Mouse (Mus musculus): ENCODE measurements around the gene Soat2. TPM values are rescaled to one million over a fixed set of nuclear protein-coding genes. Genes with fewer than 3 reads are reported as not detected.
A peak's percentile ranks its signal among the peaks of the same experiment; 100 is the strongest.

Soat2 gene
- polyA plus RNA-seq, 1 experiment from 2014 or later: 0.17 TPM

- Histone ChIP-seq H3K27ac (no peak overlapping the region), H3K4me1 (no peaks in the 10 kb centered on the region), H3K9me3 (no peaks in the 10 kb centered on the region), H3K4me3 (no peak overlapping the region), H3K36me3 (peaks cover 87% of the 10 kb centered on the region), H3K4me2 (replicated peaks) (no peak overlapping the region), H3K27me3 (no peaks in the 10 kb centered on the region), H3K9ac (no peak overlapping the region)
- no peak for ATAC-seq (ENCODE audit: insufficient number of reproducible peaks, insufficient read depth, low FRiP score, low TSS enrichment)
- 78% methylated on average over 11 of the region's 11 CpGs for WGBS
Observed at GRCm38 (mm10) chr15:102116753-102117415, 33.4 kb upstream of the Soat2 start.

GRCm38 (mm10) chr15:102117461-102118443 lies 32.6 kb upstream of the Soat2 start:
- Histone ChIP-seq H3K9me3 (no peaks in the 10 kb centered on the region), H3K27me3 (no peaks in the 10 kb centered on the region), H3K27ac (0 out of 2 replicates have a peak overlapping the region, but pooled peaks have one; percentile 17), H3K9ac (no peak overlapping the region), H3K4me1 (no peaks in the 10 kb centered on the region), H3K4me2 (replicated peaks) (no peak overlapping the region), H3K36me3 (peaks cover 80% of the 10 kb centered on the region), H3K4me3 (no peak overlapping the region)
- WGBS: 56% methylated on average over 19 of the region's 19 CpGs
- ATAC-seq (ENCODE audit: insufficient number of reproducible peaks, insufficient read depth, low FRiP score, low TSS enrichment): no peak

- no peaks in the 10 kb centered on the region for H3K4me1 ChIP-seq
- no peaks in the 10 kb centered on the region for H3K9me3 ChIP-seq
- no peak overlapping the region for H3K9ac ChIP-seq
- no peak overlapping the region for H3K4me3 ChIP-seq
- H3K4me2 ChIP-seq (replicated peaks): no peak overlapping the region
- H3K27ac ChIP-seq: no peak overlapping the region
- no peak for ATAC-seq (ENCODE audit: insufficient number of reproducible peaks, insufficient read depth, low FRiP score, low TSS enrichment)
- H3K36me3 ChIP-seq: peaks cover 74% of the 10 kb centered on the region
- no peaks in the 10 kb centered on the region for H3K27me3 ChIP-seq
- 88% methylated on average over 4 of the region's 4 CpGs for WGBS
Observed at GRCm38 (mm10) chr15:102118591-102118990, 31.7 kb upstream of the Soat2 start.

- 76% methylated on average over 8 of the region's 8 CpGs for WGBS
- Histone ChIP-seq H3K4me2 (replicated peaks) (no peak overlapping the region), H3K4me3 (no peak overlapping the region), H3K27me3 (no peaks in the 10 kb centered on the region), H3K9ac (no peak overlapping the region; the same call in 1 of the 2 replicates), H3K9me3 (no peaks in the 10 kb centered on the region), H3K27ac (no peak overlapping the region), H3K4me1 (no peaks in the 10 kb centered on the region), H3K36me3 (peaks cover 72% of the 10 kb centered on the region)
- ATAC-seq (ENCODE audit: insufficient number of reproducible peaks, insufficient read depth, low FRiP score, low TSS enrichment): no peak
Observed at GRCm38 (mm10) chr15:102119121-102119830, 31.1 kb upstream of the Soat2 start.

- no peak for ATAC-seq (ENCODE audit: insufficient number of reproducible peaks, insufficient read depth, low FRiP score, low TSS enrichment)
- H3K4me2 ChIP-seq (replicated peaks): no peak overlapping the region
- H3K9ac ChIP-seq: no peak overlapping the region
- H3K4me3 ChIP-seq: no peak overlapping the region
- H3K27me3 ChIP-seq: no peaks in the 10 kb centered on the region
- H3K4me1 ChIP-seq: no peaks in the 10 kb centered on the region
- H3K9me3 ChIP-seq: no peaks in the 10 kb centered on the region
- no peak overlapping the region for H3K27ac ChIP-seq
- peaks cover 72% of the 10 kb centered on the region for H3K36me3 ChIP-seq
- WGBS: 58% methylated on average over 2 of the region's 2 CpGs
Observed at GRCm38 (mm10) chr15:102119831-102120170, 30.5 kb upstream of the Soat2 start.

- Histone ChIP-seq H3K9me3 (no peaks in the 10 kb centered on the region), H3K36me3 (peaks cover 72% of the 10 kb centered on the region), H3K4me2 (replicated peaks) (no peak overlapping the region), H3K4me1 (no peaks in the 10 kb centered on the region), H3K4me3 (no peak overlapping the region), H3K27ac (no peak overlapping the region), H3K27me3 (no peaks in the 10 kb centered on the region), H3K9ac (no peak overlapping the region)
- 91% methylated on average over 5 of the region's 5 CpGs for WGBS
- no peak for ATAC-seq (ENCODE audit: insufficient number of reproducible peaks, insufficient read depth, low FRiP score, low TSS enrichment)
Observed at GRCm38 (mm10) chr15:102120530-102120929, 29.8 kb upstream of the Soat2 start.

GRCm38 (mm10) chr15:102126303-102126702 lies 24.0 kb upstream of the Soat2 start:
- Histone ChIP-seq H3K9ac (0 out of 2 replicates have a peak overlapping the region, but pooled peaks have one; percentile 7), H3K27me3 (no peaks in the 10 kb centered on the region), H3K4me2 (replicated peaks) (no peak overlapping the region), H3K4me1 (no peaks in the 10 kb centered on the region), H3K36me3 (peaks cover 73% of the 10 kb centered on the region), H3K27ac (no peak overlapping the region), H3K9me3 (no peaks in the 10 kb centered on the region), H3K4me3 (no peak overlapping the region)
- ATAC-seq (ENCODE audit: insufficient number of reproducible peaks, insufficient read depth, low FRiP score, low TSS enrichment): no peak
- 83% methylated on average over 2 of the region's 2 CpGs for WGBS

- Histone ChIP-seq H3K27me3 (no peaks in the 10 kb centered on the region), H3K9ac (no peak overlapping the region), H3K4me1 (peaks cover 13% of the 10 kb centered on the region), H3K27ac (no peak overlapping the region), H3K9me3 (no peaks in the 10 kb centered on the region), H3K4me3 (no peak overlapping the region), H3K36me3 (peaks cover 51% of the 10 kb centered on the region), H3K4me2 (replicated peaks) (no peak overlapping the region)
- 91% methylated on average over 9 of the region's 9 CpGs for WGBS
- ATAC-seq (ENCODE audit: insufficient number of reproducible peaks, insufficient read depth, low FRiP score, low TSS enrichment): no peak
Observed at GRCm38 (mm10) chr15:102133314-102133713, 17.0 kb upstream of the Soat2 start.

- 77% methylated on average over 2 of the region's 2 CpGs for WGBS
- H3K9me3 ChIP-seq: no peaks in the 10 kb centered on the region
- H3K4me2 ChIP-seq (replicated peaks): peak overlapping the region; percentile 81; the same call in 1 of the 2 replicates
- peaks cover 13% of the 10 kb centered on the region for H3K4me1 ChIP-seq
- H3K27me3 ChIP-seq: no peaks in the 10 kb centered on the region
- H3K9ac ChIP-seq: no peak overlapping the region
- no peak for ATAC-seq (ENCODE audit: insufficient number of reproducible peaks, insufficient read depth, low FRiP score, low TSS enrichment)
- H3K36me3 ChIP-seq: peaks cover 38% of the 10 kb centered on the region
- H3K4me3 ChIP-seq: no peak overlapping the region
- no peak overlapping the region for H3K27ac ChIP-seq
Observed at GRCm38 (mm10) chr15:102134709-102135108, 15.6 kb upstream of the Soat2 start.

GRCm38 (mm10) chr15:102135522-102136128 lies 14.7 kb upstream of the Soat2 start:
- H3K9ac ChIP-seq: peak overlapping the region; percentile 71
- ATAC-seq (ENCODE audit: insufficient number of reproducible peaks, insufficient read depth, low FRiP score, low TSS enrichment): peak; percentile 24
- H3K36me3 ChIP-seq: peaks cover 28% of the 10 kb centered on the region
- peak overlapping the region; percentile 81 for H3K4me2 ChIP-seq (replicated peaks)
- WGBS: 2% methylated on average over 35 of the region's 35 CpGs
- H3K27ac ChIP-seq: peak overlapping the region; percentile 72; the same call in 1 of the 2 replicates
- H3K4me3 ChIP-seq: peak overlapping the region; percentile 72
- H3K4me1 ChIP-seq: peaks cover 13% of the 10 kb centered on the region
- H3K27me3 ChIP-seq: no peaks in the 10 kb centered on the region
- H3K9me3 ChIP-seq: no peaks in the 10 kb centered on the region

- peak; percentile 98 for ATAC-seq (ENCODE audit: insufficient number of reproducible peaks, insufficient read depth, low FRiP score, low TSS enrichment)
- H3K9me3 ChIP-seq: no peaks in the 10 kb centered on the region
- peaks cover 22% of the 10 kb centered on the region for H3K36me3 ChIP-seq
- peak within 1 kb of the TSS; percentile 81 for H3K4me2 ChIP-seq (replicated peaks)
- peak within 1 kb of the TSS; percentile 72; the same call in 1 of the 2 replicates for H3K27ac ChIP-seq
- peak within 1 kb of the TSS; percentile 72 for H3K4me3 ChIP-seq
- H3K4me1 ChIP-seq: peaks cover 13% of the 10 kb centered on the region
- no peaks in the 10 kb centered on the region for H3K27me3 ChIP-seq
- WGBS: under 1% methylated on average over 50 of the region's 50 CpGs
- peak within 1 kb of the TSS; percentile 71 for H3K9ac ChIP-seq
Observed at GRCm38 (mm10) chr15:102136129-102136758, 14.1 kb upstream of the Soat2 start, which contains the start of gene Spryd3. Spryd3 (minus strand) TSS chr15:102136234.
